Mouse (Mus musculus) lung, postnatal 36 days (tissue): ENCODE measurements around the gene Dennd4c.
"Not testable (repeated sequence)": the region's sequence is repeated elsewhere in the genome, so short reads cannot be mapped to it uniquely, and the experiment has no call there.

Experiments
- DNase-seq: peaks from one replicate; pipeline ENCODE4 v3.0.0; 2022; ENCODE audit warnings: mixed read lengths

The Dennd4c gene

DNA sequence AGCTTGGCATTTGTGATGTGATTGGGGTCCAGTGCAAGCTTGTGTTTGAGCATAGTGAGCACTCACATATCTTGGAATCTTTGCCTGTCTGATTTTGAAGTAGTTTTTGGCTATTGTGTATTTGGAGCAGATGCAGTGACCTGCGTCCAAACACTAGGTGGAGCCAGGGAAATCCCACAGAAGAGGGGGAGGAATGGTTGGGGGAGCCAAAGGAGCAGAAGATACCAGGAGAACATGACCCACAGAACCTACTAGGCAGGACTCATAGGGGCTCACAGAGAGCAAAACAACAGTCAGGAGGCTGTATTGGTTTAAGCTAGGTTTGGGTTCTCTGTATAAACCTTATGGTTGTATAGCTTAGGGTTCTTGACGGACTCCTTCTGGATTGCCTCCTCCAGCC is 62.2 kb downstream of the Dennd4c start:
- DNase-seq, result peak; percentile 21

DNA sequence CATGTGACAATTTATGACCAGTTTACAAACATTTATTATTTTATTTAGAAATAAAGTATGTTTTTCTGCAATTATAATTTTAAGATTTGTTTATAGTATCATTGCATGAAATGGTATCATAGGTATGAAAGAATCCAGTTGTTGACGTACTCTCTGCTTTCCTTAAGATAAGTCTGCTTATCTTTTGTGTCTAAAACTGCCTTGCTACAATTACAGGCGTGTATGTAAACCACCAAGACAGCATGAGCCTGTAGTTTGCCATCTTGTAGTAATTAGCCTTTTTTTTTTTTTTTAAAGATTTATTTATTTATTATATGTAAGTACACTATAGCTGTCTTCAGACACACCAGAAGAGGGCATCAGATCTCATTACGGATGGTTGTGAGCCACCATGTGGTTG is 66.5 kb downstream of the Dennd4c start:
- no peak for DNase-seq

DNA sequence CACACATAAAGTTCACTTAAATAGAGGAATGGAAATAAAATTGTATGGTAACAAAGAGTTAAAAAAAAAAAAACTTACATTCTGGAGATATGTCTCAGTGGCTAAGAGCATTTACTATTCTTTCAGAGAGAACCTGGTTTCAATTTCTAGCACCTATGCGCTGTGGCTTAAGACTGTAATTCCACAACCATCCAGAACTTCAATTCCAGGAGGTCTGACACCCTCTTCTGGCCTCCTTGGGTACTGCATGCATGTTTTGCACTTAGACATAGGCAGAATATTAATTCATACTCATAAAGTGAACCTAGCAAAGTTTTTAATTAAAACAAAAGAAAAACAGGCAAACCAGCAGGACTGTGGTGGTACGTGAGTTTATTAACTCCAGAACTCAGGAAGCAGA is 74.8 kb downstream of the Dennd4c start:
- peak; percentile 81 for DNase-seq

DNA sequence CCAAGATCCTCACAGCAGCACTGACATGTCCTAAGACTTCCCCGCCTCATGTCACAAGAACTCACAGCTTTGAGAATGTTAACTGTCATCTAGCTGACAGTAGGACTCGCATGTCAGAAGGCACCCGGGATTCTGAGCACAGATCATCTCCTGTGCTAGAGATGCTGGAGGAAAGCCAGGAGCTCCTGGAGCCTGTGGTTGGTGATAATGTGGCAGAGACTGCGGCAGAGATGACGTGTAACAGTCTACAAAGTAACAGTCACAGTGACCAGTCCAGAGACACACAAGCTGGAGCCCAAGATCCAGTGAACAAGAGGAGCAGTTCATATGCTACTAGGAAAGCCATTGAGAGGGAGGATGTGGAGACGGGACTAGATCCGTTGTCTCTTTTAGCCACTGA is 76.8 kb downstream of the Dennd4c start:
- DNase-seq, result no peak

DNA sequence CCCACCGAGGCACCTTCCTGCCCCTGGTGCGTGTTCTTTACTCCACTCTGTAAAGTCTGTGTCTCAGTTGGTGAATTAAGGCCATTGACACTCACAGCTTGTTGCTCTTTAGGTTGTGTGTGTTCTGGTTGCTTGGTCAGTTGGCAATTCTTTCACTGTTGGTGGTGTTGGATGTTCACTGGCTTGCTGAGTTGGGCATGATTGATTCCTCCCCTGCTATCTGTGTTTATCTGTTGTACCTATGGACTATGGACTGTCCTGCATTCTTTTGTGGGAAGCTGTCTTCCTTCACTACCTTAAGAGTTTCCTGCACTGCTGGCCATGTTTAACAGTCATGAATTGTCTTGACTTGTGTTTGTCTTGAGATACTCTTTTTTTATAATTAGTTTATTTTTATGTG is 83.5 kb downstream of the Dennd4c start:
- DNase-seq, result no peak

DNA sequence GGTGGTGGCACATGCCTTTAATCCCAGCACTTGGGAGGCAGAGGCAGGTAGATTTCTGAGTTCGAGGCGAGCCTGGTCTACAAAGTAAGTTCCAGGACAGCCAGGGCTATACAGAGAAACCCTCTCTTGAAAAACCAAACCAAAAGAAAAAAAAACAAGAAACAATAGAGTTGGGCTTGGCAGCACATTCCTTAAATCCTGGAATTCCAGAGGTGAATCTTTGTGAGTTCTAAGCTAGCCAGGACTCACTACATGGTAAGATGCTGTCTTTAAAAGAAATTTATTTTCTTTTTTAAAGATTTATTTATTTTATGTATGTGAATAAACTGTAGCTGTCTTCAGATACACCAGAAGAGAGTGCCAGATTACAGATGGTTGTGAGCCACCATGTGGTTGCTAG is 92.8 kb downstream of the Dennd4c start:
- DNase-seq, result not testable (repeated sequence)

DNA sequence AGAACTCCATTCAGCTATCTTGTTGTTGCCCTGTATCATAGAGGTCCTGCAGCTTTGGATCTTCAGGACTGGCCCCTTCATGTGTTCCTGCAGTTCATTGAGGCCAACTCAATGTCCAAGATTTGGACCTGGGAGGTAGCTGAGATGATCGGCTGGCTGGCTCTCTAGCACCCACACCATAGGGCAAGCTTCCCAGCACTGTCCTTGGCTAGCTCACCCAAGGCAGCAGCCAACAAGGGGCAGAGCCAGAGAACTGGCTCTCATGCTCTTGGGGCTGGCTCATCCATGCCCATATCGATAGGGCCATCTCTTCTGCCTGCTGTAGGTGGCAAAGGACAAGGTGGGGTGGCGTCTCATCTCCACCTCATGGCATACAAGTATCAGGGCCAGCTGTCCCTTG is 97.0 kb downstream of the Dennd4c start:
- DNase-seq, result no peak

- DNase-seq, result no peak
These were observed 98.9 kb downstream of the Dennd4c start for GRCm38 (mm10) chr4:86847246-86847645.

DNA sequence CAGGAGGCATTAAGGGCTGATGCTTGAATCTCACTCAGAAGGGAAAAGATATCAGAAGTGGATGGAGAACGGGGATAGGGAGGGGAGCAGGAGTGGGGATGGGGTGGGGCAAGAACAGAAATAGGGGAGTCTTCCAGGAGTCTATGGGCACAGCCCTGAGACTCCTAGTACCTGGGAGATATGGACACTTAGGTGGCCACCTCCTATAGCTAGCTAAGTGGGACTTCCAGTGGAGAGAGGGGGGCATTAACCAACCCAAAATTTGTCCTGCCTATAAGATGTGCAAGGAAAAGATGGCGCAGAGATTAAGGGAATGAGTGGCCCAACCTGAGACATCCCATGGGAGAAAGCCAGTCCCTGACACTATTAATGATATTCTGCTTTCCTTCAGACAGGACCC is 103.0 kb downstream of the Dennd4c start:
- no peak for DNase-seq

GRCm38 (mm10) chr4:86852018-86852417 is 103.7 kb downstream of the Dennd4c start:
- no peak for DNase-seq

- DNase-seq, result no peak
These were observed 104.6 kb downstream of the Dennd4c start for GRCm38 (mm10) chr4:86852813-86853590.

GRCm38 (mm10) chr4:86856304-86857112 is 108.2 kb downstream of the Dennd4c start:
- no peak for DNase-seq

DNA sequence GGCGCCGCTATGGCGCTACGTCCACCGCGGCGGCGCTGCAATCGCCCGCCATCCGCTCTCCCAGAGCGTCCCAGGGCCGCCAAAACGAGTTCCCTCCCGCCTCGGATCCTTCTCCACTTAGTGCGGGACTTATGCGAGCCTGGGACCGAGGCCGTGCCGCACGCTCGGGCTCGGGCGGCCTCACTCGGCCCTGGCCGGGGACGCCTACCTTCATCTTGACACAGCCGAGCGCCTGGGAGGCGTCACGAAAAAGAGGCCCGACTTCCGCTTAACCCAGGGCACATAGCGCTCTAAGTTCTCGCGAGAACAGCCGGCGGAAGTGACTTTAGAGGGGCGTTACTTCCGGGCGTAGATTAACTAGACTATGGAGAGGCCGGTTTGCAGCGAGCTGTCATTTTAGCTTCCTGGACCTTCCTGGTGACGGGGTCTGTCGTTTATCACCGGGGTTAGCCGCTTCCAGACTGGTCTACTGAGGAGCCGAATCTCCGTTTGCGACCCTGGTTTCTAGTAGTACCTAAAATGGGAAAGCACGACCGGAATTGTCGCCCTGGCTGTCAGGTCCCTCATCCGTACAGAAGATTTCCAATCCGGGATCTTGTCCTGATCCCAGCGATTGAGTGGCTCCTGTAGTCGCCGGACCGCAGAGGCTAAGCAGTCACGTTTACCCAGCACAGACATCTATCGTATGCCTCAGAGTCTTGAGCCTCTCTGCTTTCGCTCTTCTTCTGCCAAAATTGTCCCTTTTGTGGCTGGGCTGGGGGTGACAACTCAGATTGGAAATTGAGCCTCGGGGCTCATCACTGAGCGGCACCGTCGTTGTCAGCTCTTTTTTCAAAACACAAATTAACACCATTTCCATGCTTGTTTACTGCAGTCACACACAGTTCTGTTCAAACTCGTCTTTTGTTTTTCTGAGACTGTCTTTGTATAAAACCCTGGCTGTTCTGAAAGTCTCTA is 109.0 kb downstream of the Dennd4c start, which contains the start of gene Rps6:
TSS of gene Rps6 (minus strand) at position 300 of the 957 bp plus-strand sequence.
- peak; percentile 99 for DNase-seq

GRCm38 (mm10) chr4:86858070-86858440 is 109.7 kb downstream of the Dennd4c start:
- DNase-seq, result no peak

DNA sequence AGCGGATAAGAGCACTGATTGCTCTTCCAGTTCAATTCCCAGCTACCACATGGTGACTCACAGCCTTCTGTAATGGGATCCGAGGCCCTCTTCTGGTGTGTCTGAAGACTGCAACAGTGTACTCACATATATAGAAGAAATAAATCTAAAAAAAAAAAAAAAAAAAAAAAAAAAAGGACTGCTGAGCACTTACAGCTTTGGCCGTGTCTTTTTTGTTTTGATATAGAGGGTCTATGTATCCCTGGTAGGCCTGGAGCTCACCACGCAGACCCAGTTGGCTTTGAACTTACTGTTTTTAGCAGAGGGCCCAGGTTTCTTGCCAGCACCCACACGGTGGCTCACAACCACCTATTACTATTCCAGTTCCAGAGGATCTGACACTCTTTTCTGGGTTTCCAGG is 115.7 kb downstream of the Dennd4c start:
- no peak for DNase-seq

GRCm38 (mm10) chr4:86871988-86872387 is 123.6 kb downstream of the Dennd4c start:
- no peak for DNase-seq

- no peak for DNase-seq
These were observed 124.7 kb downstream of the Dennd4c start for GRCm38 (mm10) chr4:86873072-86873471.

DNA sequence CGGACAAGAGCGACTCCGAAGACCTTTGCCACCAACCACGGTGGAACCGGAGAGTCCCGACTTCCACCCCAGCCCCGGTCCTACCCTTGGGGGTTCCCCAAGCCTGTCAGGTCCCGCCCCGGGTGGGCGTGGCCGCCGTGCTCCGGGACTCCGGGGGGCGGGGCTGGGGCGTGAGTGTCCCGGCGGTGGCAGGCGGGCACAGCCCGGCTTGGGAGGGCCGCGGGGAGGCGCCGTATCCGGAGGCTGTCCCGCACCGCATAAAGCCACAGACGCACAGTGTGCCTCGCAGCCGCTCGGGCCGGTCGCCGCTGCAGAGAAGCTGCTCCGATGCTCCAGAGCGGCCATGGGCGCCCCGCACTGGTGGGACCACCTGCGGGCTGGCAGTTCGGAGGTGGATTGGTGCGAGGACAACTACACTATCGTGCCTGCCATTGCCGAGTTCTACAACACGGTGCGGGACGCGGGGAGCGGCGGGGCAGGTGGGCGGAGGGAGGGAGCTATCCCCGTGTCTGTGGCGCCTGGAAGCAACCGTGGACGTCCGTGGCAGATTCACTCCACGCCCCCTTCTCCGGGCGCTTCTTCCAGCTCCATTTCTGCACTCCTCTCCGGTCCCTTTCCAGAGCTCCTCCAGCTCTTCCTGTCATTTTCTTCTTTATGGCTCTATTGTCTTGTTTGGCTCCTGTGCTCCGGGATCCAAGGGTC is 125.9 kb downstream of the Dennd4c start, which contains the start of gene Acer2:
TSS of gene Acer2 (plus strand) at position 251 of the 702 bp plus-strand sequence.
- peak; percentile 98 for DNase-seq

GRCm38 (mm10) chr4:86879477-86879876 is 131.1 kb downstream of the Dennd4c start:
- DNase-seq, result no peak

GRCm38 (mm10) chr4:86881178-86881577 is 132.8 kb downstream of the Dennd4c start:
- DNase-seq, result no peak

- DNase-seq, result peak; percentile 58
These were observed 134.1 kb downstream of the Dennd4c start for GRCm38 (mm10) chr4:86882413-86882812.

DNA sequence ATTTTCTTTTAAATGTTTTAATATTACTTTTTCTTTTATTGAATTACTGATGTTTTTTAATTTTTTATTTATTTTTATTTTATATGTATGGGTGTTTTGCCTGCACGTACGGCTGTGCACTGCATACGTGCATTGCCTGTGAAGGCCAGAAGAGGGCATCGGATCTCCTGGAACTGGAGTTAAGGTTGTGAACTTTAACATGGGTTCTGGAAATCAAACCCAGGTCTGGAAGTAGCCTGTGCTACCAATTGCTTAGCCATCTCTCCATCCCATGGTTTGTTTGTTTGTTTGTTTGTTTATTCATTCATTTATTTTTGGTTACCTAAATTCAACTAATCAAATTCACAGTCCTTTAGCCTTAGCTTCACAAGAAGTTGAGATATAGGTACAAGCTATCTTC is 136.6 kb downstream of the Dennd4c start:
- peak; percentile 76 for DNase-seq
